Mouse (Mus musculus): Measurements from ENCODE around the gene Ric8b.

Ric8b gene

DNA sequence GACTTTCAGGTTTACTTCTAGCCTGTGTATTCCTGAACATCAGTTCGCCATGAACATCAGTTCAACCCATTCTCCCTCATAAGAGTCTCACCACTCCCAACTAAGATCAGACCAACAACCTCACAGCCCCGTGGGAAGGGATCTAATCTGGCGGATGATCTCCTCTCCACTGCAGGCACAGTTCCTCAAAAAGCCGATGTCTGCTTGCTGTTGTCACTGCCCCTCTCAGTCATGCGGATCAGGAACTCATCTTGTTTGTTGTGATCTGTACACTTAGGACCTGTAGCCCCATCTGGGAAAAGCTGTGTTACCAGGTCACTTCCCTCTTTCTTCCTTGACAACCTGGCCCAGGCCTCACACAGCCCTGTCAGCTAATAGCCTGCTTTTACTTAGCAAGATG is 45.7 kb downstream of the Ric8b start:
- DNase-seq = no peak

DNA sequence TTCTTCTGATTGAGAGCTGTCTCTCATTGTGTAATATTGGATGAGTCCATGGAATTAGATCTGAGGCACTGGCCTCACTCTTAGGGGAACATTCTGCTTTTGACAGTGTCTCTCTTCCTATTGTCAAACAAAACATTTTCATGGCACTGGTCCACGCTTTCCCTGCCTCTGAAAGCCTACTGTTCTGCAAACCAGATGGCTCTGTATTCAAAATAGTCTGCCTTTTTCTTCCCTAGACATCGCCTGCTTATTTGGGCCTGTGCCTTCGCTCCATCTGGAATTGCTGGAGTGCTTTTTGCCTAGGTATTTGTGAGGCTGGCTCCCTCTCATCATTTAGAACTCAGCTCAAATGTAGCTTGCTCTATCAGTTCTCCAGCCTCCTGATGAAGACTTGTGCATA is 46.3 kb downstream of the Ric8b start:
- no peak for DNase-seq

DNA sequence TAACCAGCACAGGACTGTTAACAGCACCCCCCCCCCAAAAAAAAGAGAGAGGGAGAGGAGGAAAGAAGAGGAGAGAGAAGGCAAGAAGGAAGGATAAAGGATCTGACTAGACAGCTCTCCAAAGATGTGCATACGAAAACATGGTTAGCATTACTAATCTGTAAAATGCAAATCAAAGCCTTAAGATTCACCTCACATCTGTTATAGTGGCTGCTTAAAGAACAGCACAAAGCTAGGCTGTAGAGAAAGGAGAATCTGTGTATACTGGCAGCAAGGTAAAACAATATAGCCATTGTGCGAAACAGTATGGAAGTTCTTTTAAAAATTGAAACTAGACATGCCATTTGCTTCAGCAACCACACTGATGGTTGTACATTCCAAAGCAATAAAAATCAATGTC is 49.1 kb downstream of the Ric8b start:
- DNase-seq = no peak

DNA sequence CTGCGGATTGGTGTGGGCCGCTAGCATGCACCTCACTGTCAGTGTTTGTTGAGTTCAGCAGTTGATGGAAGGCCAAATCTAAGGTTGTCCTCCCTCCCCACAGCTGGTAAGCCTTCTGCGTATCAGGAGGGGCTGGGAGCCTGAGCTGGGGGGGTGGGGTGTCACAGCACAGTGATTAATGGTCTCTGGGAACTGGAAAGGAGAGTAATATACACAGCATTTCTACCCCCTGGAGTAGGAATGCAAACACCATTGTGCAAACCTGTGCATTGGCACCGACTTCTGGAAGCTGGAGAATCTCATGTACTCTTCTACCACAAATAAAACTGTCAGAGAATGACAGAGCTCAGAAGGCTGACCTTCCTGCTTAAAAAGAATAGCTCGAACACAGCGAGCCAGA is 50.2 kb downstream of the Ric8b start:
- DNase-seq = no peak

DNA sequence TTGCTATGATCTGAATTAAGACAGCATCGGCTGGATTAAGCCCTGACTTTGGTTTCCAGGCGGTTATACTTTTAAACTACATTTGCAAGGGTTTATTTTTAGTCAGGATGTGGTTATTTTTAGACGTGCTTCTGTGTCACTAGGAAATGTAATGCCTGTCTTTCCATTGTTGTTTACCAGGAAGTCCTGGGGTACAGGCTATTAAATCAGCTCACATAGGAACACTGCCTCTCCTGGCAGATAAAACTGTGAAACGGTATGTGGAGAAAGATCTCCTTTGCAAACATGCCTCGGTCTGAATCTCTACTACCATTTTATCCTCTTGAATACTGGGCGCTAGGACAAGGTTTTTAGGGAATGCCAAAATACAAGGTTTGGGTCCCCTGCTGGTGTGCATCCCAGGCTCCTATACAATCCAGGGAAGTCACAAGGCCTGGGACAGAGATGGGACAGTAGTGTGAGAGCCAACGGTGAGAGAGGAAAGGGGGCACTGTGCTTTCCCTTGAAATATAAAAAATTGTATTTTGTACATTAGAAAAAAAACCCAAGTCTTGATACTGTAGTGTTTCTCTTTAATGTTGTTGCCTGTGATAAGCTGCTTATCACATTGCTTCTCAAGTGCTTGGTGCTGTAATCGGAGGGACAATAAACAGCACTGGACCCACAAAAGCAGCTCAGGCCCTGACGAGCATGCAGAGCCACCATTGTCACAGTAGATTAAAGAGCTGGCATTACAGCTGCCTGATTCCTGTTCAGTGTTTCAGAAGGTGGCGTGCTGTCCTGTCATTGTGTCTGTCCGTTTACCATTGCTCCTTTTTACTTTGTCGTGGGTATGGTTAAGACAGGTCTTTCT is 51.7 kb downstream of the Ric8b start:
- DNase-seq = no peak

DNA sequence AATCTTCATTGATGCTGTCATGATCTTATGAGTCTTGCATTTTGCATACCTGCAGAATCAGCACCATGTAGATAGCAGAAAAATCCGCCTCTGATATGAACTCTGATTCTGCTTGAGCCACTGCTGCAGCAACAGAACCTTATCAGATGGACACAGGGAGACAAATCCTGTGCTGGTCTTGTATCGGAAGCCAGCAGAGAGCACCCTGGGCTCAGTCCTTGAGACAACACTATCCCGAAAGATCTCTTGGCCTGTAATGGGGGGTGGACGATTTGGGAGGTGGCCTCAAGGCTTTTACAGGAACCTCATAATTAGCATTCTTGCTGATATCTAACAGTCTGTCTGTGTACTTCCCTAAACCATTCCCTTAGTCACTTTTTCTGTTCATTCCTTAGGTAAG is 57.8 kb downstream of the Ric8b start:
- no peak for DNase-seq

DNA sequence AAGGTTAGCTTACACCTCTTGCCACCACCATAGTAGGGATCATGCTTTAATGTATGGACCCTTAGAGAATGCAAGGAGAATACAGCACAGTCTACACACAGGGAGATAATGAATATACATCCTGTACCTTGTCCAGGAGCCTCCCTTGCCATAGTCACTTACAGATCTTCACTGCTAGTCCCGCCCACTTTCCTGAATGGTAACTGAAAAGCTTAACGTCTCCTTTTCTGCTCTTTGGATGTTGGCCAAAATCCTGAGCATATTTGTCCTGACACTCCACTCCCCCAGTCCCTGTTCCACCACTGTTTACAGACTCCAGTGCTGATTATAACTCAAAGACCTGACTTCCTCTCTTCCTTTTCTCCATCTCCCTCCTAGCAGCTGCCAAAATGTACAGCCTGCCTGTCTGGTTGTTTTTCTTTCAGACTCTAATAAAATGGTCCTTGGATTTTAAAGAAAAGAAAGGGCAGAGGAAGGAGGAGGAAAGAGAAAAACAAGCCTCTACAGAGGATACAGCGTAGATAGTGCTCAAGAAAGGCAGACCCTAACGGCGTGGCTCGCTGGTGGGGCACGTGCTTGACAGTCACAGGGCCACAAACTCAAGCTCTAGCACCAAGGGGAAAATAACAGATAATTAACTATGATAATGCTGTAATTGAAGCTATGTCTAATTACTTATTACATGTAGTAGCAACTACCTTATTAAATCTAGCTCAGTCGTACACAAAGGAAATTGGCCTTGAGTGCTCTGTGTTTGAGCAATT is 59.4 kb downstream of the Ric8b start:
- no peak for DNase-seq

DNA sequence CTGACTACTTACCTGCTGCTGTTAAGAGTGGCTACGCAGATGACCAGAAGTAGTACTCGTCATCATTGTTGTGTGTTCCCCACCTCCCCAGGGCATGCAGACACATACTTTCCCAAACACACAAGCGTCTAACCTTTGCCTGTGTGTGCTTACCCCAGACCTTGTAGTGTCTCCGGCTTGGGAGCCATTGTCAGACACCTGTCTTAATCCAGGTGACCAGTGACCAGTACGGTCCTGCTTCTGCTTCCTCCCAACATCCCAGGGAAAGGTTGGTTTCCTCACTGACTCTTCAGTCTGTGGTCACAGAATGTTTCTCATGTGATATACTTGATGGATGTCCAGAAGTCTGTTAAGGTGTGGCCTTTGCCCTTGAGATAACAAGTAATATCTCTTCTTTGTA is 62.9 kb downstream of the Ric8b start:
- DNase-seq = no peak

DNA sequence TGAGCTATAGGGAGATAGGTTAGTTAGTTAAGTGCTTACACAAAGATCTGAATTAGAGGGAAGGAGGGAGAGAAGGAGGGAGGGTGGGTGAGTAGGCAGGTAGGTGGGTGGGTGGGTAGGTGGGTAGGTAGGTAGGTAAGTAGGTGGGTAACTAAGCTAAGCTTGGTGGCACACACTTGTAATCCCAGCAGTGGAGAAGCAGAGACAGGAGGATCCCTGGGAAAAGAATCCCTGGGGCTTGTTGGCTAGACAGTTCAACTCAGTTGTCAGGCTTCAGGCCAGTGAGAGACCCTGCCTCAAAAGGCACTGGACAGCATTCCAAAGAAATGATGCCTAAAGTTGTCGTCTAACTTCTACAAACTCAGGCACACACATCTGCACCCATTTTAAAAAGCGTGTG is 64.0 kb downstream of the Ric8b start:
- DNase-seq = no peak

DNA sequence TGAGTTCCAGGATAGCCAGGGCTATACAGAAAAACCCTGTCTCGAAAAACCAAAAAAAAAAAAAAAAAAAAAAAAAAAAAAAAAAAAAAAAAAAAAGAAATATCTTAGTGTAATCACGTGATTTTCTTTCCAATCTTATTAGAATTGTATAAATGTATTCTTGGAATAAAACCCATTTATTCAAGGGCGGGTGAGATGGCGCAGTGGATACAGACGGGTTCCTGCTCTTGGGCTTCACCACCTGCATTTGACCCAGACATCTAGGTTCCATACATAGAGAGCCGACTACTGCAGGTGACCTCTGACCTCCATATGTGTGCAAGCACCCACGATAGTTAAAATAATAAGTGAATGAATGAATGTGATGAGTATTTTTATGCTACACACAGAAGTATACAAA is 65.3 kb downstream of the Ric8b start:
- no peak for DNase-seq

DNA sequence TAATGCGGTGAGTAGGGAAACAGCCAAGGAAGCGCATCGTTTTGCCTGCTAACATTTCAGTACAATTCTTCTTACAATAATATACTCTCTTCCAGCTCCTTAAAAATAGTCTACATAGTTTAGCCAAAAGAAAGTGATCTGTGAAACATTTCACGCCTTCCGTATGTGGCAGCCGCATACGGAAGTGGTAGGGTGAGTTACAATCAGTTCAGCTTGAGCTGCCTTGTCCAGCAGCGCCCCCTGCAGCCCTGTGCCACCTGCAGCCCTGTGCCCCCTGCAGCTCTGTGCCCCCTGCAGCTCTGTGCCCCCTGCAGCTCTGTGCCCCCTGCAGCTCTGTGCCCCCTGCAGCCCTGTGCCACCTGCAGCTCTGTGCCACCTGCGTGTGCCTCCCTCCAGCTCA is 68.5 kb downstream of the Ric8b start:
- DNase-seq = peak; percentile 69

DNA sequence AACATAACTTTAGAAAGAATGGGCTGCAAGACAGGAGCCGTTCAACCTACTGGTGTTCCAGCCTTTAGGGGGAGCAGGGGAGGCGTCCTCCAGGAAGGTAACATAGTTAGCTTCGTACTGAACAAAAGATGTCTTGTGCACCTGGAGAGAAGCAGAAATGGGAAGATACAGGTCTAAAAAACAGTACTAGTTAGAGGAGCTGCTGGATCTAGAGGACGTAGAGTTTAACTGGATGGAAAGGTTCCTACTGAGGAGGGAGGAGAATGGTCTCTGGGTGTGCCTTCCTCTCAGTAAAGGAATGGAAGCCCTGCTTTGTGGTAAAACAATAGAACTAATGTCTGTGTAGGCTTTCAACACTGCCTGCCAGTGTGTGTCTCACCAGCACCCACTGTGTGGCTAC is 70.2 kb downstream of the Ric8b start:
- DNase-seq = no peak

DNA sequence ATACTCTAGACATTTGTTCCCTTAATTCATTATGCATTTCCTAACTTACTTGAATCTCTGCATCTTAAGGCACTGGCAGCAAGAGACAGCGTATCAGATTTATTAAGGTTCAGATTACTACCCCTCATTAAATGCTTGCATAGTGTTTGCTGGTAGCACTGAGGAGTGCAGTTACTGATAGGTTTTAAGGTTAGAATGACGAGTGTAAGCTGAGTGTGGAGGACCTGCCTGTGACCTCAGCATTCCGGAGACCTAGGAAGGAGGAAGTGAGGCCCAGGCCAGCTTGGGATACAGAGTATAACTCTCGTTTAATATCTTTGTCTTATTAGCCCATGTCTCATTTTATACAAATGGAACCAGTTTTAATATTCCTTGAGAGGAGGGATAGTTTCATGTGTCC is 71.2 kb downstream of the Ric8b start:
- no peak for DNase-seq

DNA sequence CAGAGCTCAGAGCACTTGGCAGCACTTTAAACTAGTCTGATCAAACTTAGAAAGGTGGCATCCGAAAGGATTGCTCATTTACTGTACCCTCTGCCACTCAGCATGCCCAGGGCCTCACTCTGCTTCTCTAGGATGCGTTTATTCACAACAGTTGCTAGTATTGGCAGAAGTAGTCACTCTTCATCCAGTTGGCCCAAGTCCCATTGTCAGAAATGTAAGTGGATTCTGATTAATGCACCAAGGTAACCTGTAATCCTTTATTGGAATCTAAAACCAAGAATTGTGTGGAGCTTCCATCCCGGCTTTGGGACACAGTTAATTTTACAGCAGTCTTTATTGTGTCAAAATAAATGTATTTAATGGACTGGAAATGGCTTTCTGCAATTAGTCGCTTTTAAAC is 76.9 kb downstream of the Ric8b start:
- no peak for DNase-seq

DNA sequence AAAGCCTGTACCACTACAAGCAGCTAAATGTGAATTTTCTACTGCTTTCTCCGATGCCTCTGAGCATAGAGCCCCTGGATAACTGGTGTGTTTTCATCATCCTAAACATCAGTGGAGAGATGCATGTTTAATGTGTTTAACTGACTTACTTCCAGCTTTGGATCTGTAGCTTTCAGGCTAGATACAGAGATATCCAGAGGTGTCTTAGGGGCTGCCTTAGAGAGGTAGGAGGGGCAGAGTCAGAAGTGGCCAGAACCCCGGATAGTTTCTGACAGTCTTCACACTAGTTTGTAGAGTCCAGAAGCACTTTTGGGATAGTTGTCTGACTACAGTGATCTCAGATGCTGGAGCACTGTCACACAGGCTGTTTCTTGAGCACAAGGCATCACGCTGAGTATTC is 77.6 kb downstream of the Ric8b start:
- no peak for DNase-seq

DNA sequence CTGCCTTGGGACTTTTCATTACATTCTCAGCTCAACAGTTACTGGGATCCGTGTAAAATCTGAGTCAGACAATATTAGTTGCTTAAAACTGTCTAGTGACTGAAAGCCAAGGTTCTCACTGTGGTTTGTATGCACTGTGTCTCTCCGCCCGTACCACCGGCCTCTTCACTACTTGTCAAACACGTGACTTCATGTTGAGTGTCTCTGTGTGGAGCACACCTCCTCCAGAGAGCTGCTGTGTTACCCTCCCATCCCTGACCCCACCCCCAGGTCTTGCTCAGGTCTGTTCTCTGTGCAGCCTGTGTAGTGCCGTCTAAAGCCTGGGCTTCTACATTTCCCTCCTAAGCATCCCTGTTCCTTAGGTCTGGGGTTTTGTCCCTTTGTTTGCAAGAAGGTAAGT is 79.0 kb downstream of the Ric8b start:
- no peak for DNase-seq

DNA sequence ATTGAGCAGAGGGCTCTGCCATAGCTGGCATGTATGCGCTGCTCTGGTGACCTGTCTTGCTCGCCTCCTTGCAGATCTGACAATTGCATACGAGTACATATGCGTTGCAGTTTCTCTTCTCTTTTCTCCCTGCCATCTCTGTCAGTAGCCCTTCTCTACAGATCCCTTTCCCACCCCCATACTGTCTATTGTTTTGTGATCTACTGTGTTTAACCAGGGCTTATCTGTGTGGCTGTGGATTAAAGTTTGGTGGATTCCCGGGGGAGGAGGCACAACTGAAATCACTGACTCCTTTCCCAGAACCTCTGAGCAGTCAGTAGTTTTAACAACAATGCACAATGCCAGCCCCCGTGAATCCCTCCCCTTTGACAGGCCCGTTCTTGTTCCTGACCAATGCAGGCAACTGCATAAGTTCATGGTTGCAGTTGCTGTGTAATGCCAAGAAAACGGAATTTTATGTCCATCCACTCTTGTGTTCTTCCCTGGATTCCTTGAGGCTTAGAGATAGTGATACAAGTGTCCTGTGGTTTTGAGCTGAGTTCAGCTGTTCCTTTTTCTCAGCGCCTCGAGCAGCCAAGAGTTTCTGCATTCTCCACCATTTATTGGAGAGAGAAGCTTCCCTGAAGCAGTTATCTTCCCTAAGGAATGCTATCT is 80.3 kb downstream of the Ric8b start:
- no peak for DNase-seq

DNA sequence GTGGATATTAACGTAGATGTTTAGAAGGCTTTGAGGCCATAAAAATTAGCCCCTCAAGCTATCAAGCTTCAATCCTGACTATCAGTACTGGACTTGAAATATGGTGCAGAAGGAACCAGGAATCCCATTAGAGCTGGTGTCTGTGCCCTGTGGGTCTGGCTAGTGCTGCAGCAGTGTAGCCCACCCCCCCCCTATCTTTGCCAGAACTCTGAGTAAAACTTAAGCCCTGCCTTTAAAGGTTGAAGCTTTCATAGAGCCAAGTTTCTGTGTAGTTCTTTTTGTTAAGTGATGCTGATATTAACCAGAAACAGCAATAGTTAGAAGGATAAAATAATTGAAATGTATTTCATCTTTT is 80.8 kb downstream of the Ric8b start:
- DNase-seq = no peak

DNA sequence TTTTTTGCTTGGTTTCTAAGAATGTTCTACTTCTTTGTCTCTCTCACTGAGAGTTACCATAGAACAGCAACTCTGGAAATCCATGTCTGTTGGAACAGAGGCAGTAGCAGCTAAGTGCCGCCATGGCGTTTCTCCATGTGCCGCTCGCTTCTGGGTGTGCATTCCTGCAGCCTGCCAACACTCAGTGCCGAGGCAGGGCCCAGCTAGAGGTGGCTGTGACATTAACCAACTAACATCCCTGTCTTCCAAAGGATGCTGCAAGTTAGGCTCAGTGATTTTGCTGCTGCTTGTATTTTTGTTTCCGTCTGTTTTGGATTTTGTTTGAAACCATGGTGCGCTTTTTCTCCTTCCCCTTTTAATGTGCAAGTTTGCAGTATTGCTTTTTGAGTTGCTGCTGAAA is 84.5 kb downstream of the Ric8b start:
- no peak for DNase-seq

DNA sequence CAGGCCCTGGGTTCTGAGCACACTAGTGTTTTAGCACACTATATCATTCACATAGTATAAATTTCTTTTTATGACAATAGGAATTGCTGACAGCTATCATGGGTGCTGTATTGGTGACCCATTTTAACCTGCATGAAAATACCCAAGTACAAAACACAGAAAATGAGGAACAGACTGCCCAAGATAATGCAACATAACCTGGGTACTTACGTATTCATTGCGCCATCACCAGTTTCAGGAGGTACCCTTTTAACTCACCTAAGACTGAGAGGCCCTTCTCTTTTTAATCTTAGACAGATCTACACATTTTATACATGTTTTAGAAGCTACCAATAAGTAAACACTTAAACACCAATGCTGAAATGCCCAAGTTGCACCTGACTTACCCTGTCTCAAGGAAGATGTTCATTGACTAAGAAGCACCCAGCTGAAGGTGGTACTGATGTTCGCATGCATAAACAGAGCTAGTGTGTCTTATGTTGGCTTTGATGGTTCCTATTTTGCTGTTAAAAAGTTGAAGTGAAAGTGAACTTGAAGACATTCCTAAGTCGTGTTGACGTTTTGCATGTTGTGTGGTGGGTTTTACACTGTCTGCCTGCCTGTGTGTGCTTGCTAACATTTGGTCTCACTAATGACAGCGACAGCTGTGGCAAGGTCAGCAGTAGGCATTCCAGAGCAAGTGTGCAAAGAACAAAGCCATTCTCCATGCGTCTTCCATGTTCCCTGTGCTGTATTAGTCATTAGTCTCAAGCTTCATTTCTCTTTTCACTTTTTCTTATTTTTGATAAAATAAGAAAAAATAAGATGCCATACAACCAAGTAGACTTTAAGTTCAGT is 86.0 kb downstream of the Ric8b start:
- no peak for DNase-seq

DNA sequence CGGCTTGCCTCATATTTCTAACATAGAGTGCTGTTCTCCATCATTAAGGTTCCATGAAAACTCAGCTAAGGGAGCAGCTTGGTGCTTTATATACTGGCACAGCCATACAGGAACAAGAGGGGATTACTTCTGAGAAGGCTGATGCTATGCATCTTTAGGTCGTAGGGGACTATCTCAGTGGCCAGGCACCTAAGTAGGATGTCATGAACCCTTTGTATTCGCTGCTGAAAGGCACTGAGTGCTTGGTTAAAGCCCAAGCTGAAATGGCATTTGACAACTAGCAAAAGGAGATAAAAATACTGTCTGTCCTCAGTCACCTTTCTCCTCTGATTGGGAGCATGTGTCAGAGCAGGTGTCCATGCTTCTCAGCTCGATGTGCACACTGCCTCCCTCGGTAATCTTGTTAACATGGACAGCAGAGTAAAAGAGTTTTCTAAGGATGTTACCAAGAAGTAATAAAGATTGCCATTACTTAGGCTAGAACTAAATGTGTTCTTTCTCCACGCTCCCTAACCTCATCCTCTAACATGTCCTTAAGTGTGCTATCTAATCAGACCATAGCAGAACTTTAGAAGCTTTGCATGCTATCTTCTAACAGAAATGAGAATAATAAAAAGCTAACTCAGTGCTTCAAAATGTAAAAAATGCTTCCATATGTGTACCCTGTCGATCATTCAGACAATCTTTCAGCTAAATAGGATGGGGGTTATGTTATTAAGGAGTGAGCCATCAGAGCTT is 89.3 kb downstream of the Ric8b start:
- no peak for DNase-seq

All from thymus, postnatal 14 days (tissue).